Mouse (Mus musculus): ENCODE measurements around the gene Grin2d.
A peak's percentile ranks its signal among the peaks of the same experiment; 100 is the strongest.
"Not testable (repeated sequence)": the region's sequence is repeated elsewhere in the genome, so short reads cannot be mapped to it uniquely, and the experiment has no call there.

Gene Grin2d

DNA sequence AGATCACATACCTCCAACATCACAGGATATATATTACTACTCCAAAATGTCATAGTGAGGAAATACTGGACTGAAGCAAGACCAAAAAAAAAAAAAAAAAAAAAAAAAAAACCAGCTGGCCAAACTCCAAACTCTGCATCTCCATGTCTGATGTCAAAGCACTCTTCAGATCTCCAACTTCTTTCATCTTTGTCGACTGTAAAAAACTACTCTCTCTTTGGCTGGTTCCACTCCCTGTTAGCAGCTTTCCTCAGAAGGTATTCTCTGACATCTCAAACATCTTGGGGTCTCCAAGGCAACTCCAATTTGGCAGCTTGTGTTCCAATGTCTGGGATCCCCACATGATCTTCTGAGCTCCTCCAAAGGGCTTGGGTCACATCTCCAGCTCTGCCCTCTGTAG lies at the start of gene Grin2d:
Grin2d (minus strand) TSS at position 101 of the 400 bp plus-strand sequence.
- not testable (repeated sequence) for DNase-seq

GRCm38 (mm10) chr7:45924429-45924816 lies 46.2 kb upstream of the Grin2d start:
- DNase-seq, result peak; percentile 50

DNA sequence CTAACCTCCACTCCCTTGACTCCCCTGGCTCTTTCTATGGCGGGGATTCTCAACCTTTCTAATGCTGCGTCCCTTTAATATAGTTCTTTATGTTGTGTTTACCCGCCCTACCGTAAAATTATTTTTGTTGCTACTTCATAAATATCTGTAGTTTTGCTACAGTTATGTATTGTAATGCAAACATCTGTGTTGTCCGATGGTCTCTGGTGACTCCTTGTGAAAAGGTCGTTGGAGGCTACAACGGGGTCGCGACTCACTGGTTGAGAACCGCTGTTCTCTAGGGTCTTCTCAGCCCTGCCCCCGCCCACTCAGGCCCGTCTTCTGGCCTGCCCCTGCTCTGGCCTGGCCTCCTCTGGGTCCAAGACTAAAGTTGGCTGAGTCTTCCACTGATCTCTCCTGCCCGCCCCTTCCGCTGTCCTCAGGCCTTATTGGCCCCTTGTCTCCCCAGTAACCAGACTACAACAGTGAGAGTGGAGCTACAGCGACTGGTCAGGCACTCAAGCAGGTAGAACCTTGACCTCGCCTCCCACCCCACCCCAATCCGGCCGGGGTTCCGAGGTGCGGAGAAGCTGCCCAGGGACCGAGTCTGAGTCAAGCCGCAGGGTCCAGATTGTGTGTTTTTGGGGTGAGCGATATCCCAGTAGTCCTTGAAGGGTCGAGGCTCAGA lies 45.7 kb upstream of the Grin2d start, which contains the start of gene Ccdc114:
Ccdc114 (plus strand) TSS at position 311 of the 667 bp plus-strand sequence.
- peak; percentile 91 for DNase-seq

- peak; percentile 95 for DNase-seq
These were observed 45.0 kb upstream of the Grin2d start for GRCm38 (mm10) chr7:45922928-45923761.

GRCm38 (mm10) chr7:45921950-45922600 lies 43.9 kb upstream of the Grin2d start:
- no peak for DNase-seq

DNA sequence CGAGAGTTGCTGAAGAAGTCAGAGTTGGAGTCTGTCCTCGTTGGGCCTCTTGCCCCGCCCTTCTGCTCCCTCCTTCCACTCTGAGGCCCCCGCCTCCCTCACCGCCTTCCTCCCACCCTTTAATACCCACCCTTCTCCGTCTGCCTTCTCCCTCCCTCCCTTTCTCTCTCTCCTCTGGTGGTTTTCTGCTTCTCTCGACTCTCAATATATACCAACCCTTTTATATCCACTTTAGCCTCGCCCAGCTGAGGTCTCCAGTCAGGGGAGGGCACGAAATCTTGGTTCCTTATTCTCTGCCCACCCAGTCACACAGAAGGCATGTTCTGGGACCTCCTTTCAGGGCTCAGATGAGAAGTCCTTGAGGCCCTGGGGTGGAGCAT lies 43.1 kb upstream of the Grin2d start, which contains the start of gene Emp3:
Emp3 (minus strand) TSS at position 163 of the 380 bp plus-strand sequence.
- DNase-seq, result no peak

DNA sequence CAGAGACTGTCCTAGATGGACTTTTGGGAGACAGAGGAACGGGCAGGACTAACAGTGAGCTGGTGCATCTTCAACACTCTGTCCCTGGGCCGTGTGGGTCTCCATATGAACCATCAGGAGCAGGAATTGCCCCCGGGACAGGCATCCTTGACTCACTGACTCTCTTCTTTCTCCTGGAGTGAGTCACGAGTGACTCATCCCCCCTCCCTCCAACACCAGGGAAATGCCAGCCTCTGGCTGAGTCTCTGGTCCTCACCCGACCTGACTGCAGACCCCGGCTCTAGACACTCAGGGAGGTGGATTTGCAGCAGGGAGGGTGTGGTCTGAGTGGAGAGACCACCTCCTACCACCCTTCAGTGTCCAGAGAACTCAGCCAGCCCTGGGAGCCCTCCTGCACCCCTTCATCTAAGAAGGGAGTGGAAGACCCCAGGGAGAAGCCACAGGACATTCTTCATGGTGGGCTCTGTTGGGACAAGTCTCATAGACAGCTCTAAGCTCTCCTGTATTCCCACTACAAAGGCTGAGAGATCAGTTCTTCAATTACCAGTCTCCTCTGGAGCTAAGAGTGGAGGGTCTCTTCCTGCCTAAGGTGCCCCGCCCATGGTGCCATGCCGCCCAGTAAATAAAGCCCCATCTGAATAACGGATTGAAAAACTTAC lies 42.5 kb upstream of the Grin2d start:
- no peak for DNase-seq

DNA sequence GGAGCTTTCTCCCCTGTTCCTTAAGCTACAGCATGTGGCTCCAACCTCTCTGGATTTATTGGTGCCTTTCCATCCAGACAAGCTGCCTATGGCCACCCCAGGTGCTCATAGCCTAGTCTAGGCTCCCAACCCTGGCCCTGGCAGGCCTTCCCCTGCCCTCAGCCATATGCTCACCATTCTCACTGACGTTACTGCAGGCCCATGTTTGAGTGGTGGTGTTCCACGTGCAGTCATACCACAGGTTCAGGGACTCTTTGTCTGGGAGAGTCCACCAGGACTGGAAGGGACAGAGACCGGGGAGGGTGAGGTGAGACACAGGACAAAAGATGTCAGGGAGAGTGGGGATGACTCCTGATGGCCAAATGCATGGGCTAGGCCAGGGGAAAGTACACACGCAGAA lies 41.6 kb upstream of the Grin2d start:
- no peak for DNase-seq

DNA sequence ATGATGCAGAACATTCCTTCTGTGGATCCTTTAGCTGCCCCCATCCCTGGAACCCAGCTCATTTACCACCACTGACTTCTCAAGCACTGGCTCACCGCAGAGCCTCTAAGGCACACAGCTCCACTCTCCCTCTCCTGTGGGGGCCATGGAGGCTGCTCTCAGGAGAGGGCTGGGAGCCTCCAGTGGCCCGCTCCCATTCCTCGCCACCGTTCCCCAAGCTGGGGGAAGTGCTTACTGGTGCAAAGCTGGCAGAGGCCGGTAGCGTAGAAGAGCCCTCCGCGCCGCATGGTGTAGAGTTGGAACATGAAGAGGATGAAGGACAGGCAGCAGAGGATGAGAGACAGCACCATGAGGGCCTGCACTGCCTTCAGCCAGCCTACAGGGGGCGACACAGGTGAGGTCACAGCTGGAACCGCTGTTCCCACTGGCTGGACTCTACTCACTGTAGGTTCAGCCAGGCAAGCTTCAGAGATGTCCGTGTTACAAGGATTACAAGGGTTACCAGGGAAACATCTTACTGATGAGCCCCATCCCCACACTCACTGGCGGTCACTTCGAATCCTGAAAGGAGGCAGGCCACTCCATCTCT lies 41.0 kb upstream of the Grin2d start:
- no peak for DNase-seq

GRCm38 (mm10) chr7:45917926-45918325 lies 39.7 kb upstream of the Grin2d start:
- no peak for DNase-seq

GRCm38 (mm10) chr7:45917004-45917704 lies 39.0 kb upstream of the Grin2d start:
- no peak for DNase-seq

GRCm38 (mm10) chr7:45916056-45917003 lies 38.2 kb upstream of the Grin2d start:
- peak; percentile 80 for DNase-seq

DNA sequence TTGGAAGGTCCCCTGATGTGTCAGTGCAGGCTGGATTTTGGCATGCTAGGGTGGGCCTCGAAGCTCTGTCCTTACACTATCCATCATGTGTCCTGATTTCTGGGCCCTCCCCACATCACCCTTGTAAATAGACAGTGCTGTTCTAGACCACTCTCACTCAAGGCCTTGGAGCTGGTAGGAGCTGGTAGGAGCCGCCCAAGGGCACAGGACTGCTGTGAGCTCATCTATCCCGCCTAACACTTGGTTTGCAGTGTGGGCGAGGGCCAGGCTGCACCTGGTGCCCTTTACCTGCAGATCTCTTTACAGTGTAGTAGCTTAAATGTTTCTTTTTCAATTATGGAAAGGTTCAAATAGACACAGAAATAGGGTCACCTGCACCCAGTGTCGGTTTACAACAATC lies 36.8 kb upstream of the Grin2d start:
- no peak for DNase-seq

GRCm38 (mm10) chr7:45914067-45914466 lies 35.9 kb upstream of the Grin2d start:
- DNase-seq, result no peak

DNA sequence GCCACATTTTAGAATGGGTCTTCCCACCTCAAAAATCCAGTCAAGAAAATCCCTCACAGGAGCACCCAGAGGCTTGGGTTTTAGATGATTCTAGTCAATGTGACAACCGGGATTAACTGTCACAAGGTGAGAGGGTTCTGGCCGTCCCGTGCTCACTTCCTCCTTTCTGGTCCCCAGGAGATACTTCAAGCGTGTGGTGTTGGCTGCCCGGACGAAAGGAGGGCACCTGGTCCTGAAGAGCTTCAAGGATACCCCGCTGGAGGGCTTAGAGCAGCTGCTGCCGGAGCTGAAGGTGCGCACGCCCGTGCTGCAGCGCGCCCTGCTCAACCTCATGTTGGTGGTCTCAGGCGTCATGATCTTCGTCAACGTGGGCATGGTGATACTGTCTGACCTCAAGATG lies 31.0 kb upstream of the Grin2d start:
- DNase-seq, result no peak

- DNase-seq, result peak; percentile 28
These were observed 30.2 kb upstream of the Grin2d start for GRCm38 (mm10) chr7:45908384-45908783.

- no peak for DNase-seq
These were observed 28.4 kb upstream of the Grin2d start for GRCm38 (mm10) chr7:45906622-45907021.

DNA sequence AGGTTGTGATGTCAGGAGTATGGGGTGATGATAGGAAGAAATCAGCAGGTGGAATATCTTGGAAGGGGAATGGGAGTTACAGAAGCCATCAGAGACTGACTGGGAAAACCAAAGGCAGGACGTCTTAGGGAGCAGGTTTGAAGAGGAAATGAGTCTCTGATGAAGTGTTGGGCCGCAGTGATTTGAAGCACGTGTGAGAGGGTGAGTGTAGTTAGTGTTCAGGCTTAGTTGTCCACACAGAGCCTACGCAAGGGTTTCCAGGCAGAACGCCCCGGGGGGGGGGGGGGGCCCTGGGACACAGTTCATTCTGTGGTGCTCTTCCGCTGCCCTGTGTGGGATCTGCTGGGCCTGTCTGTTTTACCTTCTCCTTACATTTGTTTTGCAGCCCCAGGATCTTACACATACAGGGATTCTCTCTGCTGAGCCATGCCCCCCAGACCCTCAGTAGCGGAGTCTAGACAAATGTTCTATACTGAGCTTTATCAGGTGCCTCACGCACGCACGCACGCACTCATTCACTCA lies 24.4 kb upstream of the Grin2d start:
- DNase-seq, result no peak

DNA sequence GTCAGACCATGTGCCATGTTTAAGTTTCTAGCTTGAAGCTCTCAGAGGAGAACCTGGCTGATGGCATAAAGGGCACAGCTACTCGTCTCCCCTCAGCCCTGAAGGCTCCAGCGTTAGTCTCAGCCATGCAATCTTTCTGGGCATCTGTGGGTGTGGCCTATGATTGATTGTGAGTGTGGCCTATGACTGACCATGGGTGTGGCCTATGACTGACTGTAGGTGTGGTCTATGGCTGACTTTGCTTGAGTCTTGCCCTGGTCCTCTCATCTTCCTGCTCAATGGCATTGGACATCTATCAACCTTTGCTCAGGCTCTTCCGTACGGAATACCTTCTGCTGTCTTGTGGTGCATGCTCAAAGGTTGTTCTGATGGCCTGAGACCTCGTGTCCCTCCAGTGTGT lies 23.4 kb upstream of the Grin2d start:
- DNase-seq, result peak; percentile 38

DNA sequence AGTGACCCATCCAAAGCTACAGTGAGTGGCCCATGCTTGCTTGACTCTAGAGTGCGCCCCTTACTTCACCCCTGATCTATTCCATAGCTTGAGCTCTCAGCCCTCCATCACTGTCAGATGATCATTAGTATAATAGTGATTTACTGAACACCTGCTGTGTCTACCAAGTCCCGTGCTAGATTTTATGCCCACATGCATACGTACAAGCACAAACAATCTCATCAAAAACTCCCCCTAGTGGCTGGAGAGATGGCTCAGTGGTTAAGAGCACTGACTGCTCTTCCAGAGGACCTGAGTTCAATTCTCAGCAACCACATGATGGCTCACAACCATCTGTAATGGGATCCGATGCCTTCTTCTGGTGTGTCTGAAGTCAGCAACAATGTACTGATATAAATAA lies 19.9 kb upstream of the Grin2d start:
- not testable (repeated sequence) for DNase-seq
